Mouse (Mus musculus) lung, embryonic 16.5 days (tissue): ENCODE measurements around the gene Hspa4l. TPM values are rescaled to one million over a fixed set of nuclear protein-coding genes. Genes with fewer than 3 reads are reported as not detected.
"Not testable (repeated sequence)": the region's sequence is repeated elsewhere in the genome, so short reads cannot be mapped to it uniquely, and the experiment has no call there.

Source experiments
- ATAC-seq: fragments of 200-750 bp; cut with Nextera tagmentation; 2 replicates; pipeline ENCODE4 v1.8.0; 2017; ENCODE audit warnings: low read depth, mild to moderate bottlenecking, moderate library complexity
- H3K27ac ChIP-seq: fragments of 300-500 bp; sonication (generic); 2 replicates; pipeline ENCODE4 v1.5.1; 2014; ENCODE audit warnings: mild to moderate bottlenecking, control low read depth, low read length
- H3K27me3 ChIP-seq: fragments of 300-500 bp; sonication (generic); 2 replicates; pipeline ENCODE4 v1.6.1; 2014; ENCODE audit warnings: low read depth, low read length, mixed read lengths; ENCODE audit not compliant: control insufficient read depth, insufficient read depth
- H3K36me3 ChIP-seq: fragments of 300-500 bp; sonication (generic); 2 replicates; pipeline ENCODE4 v1.6.1; 2014; ENCODE audit warnings: low read length; ENCODE audit not compliant: control insufficient read depth, insufficient read depth
- H3K4me1 ChIP-seq: fragments of 300-500 bp; sonication (generic); replicated peaks from 2 replicates; pipeline ENCODE4 v1.6.1; 2014; ENCODE audit warnings: low read length, mixed read lengths; ENCODE audit not compliant: control insufficient read depth, insufficient read depth
- H3K4me2 ChIP-seq: fragments of 300-500 bp; sonication (generic); 2 replicates; pipeline ENCODE4 v1.6.1; 2014; ENCODE audit warnings: low read depth, low read length, control low read depth
- H3K4me3 ChIP-seq: fragments of 300-500 bp; sonication (generic); 2 replicates; pipeline ENCODE4 v1.5.1; 2014; ENCODE audit warnings: mild to moderate bottlenecking, low read length, control low read depth
- H3K9ac ChIP-seq: fragments of 300-500 bp; sonication (generic); 2 replicates; pipeline ENCODE4 v1.6.1; 2014; ENCODE audit warnings: low read length, control low read depth
- H3K9me3 ChIP-seq: fragments of 300-500 bp; sonication (generic); 2 replicates; pipeline ENCODE4 v1.6.1; 2016; ENCODE audit warnings: low read length; ENCODE audit not compliant: control insufficient read depth
- WGBS: fragments of 180-500 bp; shearing (Covaris S2); extraction: QIAGEN DNeasy Blood & Tissue Kit; methylation state at CpG from one replicate; pipeline ENCODE4 v1.1.7; 2014; 5-methylcytosine and 5-hydroxymethylcytosine counted together
- polyA plus RNA-seq: library from polyadenylated mRNA; unstranded; fragments of >200 nt; fragmentation: Nextera tagmentation; extraction: Ambion mirVana; gene quantifications from 2 replicates; pipeline ENCODE4 v1.2.1, GENCODE M21; 2015

Gene Hspa4l
- polyA plus RNA-seq, 1 experiment from 2014 or later = 22.7 TPM

GRCm38 (mm10) chr3:40800373-40800823 is 56.1 kb downstream of the Hspa4l start:
- Histone ChIP-seq H3K4me1 (peaks cover 9% of the 10 kb centered on the region), H3K4me3 (peak overlapping the region; percentile 69), H3K36me3 (peaks cover 6% of the 10 kb centered on the region), H3K9ac (peak overlapping the region; percentile 90), H3K27me3 (no peaks in the 10 kb centered on the region), H3K27ac (peak overlapping the region; percentile 68), H3K9me3 (no peaks in the 10 kb centered on the region; the same call in 1 of the 2 replicates), H3K4me2 (peak overlapping the region; percentile 91)
- peak; percentile 82 for ATAC-seq
- WGBS = under 1% methylated on average over 33 of the region's 37 CpGs

- no peaks in the 10 kb centered on the region for H3K9me3 ChIP-seq
- H3K4me3 ChIP-seq = no peak overlapping the region
- 70% methylated on average over 2 of the region's 2 CpGs for WGBS
- ATAC-seq = no peak
- peaks cover 30% of the 10 kb centered on the region for H3K36me3 ChIP-seq
- H3K27ac ChIP-seq = no peak overlapping the region
- H3K4me2 ChIP-seq = no peak overlapping the region
- no peaks in the 10 kb centered on the region for H3K4me1 ChIP-seq
- no peaks in the 10 kb centered on the region for H3K27me3 ChIP-seq
- H3K9ac ChIP-seq = no peak overlapping the region
These were observed 62.6 kb downstream of the Hspa4l start for GRCm38 (mm10) chr3:40806871-40807270.

- 91% methylated on average over 10 of the region's 10 CpGs for WGBS
- ATAC-seq = no peak
- peaks cover 41% of the 10 kb centered on the region for H3K36me3 ChIP-seq
These were observed 64.4 kb downstream of the Hspa4l start for GRCm38 (mm10) chr3:40808686-40809085.

GRCm38 (mm10) chr3:40809894-40810293 is 65.6 kb downstream of the Hspa4l start:
- no peak for ATAC-seq
- H3K4me1 ChIP-seq = no peaks in the 10 kb centered on the region
- no peak overlapping the region for H3K4me3 ChIP-seq
- H3K27me3 ChIP-seq = no peaks in the 10 kb centered on the region
- peaks cover 49% of the 10 kb centered on the region for H3K36me3 ChIP-seq
- no peak overlapping the region for H3K4me2 ChIP-seq
- H3K27ac ChIP-seq = no peak overlapping the region
- H3K9me3 ChIP-seq = no peaks in the 10 kb centered on the region
- no peak overlapping the region for H3K9ac ChIP-seq
- 94% methylated on average over 2 of the region's 2 CpGs for WGBS

More at GRCm38 (mm10) chr3:40808686-40809085, 64.4 kb downstream of the Hspa4l start:
- H3K27me3 ChIP-seq = no peaks in the 10 kb centered on the region
- no peak overlapping the region for H3K9ac ChIP-seq
- no peak overlapping the region for H3K4me2 ChIP-seq
- H3K9me3 ChIP-seq = no peaks in the 10 kb centered on the region
- H3K27ac ChIP-seq = no peak overlapping the region
- H3K4me1 ChIP-seq = no peaks in the 10 kb centered on the region
- no peak overlapping the region for H3K4me3 ChIP-seq

- Histone ChIP-seq H3K9ac (no peak overlapping the region), H3K4me1 (no peaks in the 10 kb centered on the region), H3K9me3 (no peaks in the 10 kb centered on the region), H3K4me2 (no peak overlapping the region), H3K27ac (no peak overlapping the region), H3K36me3 (peaks cover 45% of the 10 kb centered on the region), H3K4me3 (no peak overlapping the region), H3K27me3 (no peaks in the 10 kb centered on the region)
- WGBS = 94% methylated on average over 2 of the region's 2 CpGs
- ATAC-seq = no peak
These were observed 69.0 kb downstream of the Hspa4l start for GRCm38 (mm10) chr3:40813275-40813674.

- not testable (repeated sequence) for H3K4me1 ChIP-seq, H3K36me3 ChIP-seq, H3K27ac ChIP-seq, H3K27me3 ChIP-seq, ATAC-seq, H3K9me3 ChIP-seq
- H3K4me2 ChIP-seq = peak overlapping the region; percentile 27; the same call in 1 of the 2 replicates
- 80% methylated on average over 5 of the region's 6 CpGs for WGBS
- 0 out of 2 replicates have a peak overlapping the region, but pooled peaks have one; percentile 2 for H3K4me3 ChIP-seq
- H3K9ac ChIP-seq = 0 out of 2 replicates have a peak overlapping the region, but pooled peaks have one; percentile 11
These were observed 101.2 kb downstream of the Hspa4l start for GRCm38 (mm10) chr3:40845521-40845920.

Other genes with a start within 250 kb of the Hspa4l start
- gene Intu, start 213.2 kb upstream of the Hspa4l start, polyA plus RNA-seq = 3.1 and 3.4 TPM in 2 replicates
- gene Slc25a31, start 35.6 kb upstream of the Hspa4l start, polyA plus RNA-seq = 0.10 and 0.48 TPM in 2 replicates
- gene Plk4, start 55.5 kb downstream of the Hspa4l start, polyA plus RNA-seq = 57.6 and 64.0 TPM in 2 replicates
- gene Mfsd8, start 102.4 kb downstream of the Hspa4l start, polyA plus RNA-seq = 7.1 and 7.4 TPM in 2 replicates
- 7.2 and 8.6 TPM in 2 replicates for gene Abhd18, start 102.5 kb downstream of the Hspa4l start, polyA plus RNA-seq
- 0.14 and 0.20 TPM in 2 replicates for gene 1700034I23Rik, start 158.0 kb downstream of the Hspa4l start, polyA plus RNA-seq
- 3.1 and 4.5 TPM in 2 replicates for gene Larp1b, start 205.3 kb downstream of the Hspa4l start, polyA plus RNA-seq